Mouse (Mus musculus): ENCODE results near the gene Muc1. TPM values are rescaled to one million over a fixed set of nuclear protein-coding genes. Genes with fewer than 3 reads are reported as not detected.
"Not testable (repeated sequence)": the region's sequence is repeated elsewhere in the genome, so short reads cannot be mapped to it uniquely, and the experiment has no call there.

Muc1 gene
- polyA plus RNA-seq, 1 experiment from 2014 or later = 64.2 TPM

DNA sequence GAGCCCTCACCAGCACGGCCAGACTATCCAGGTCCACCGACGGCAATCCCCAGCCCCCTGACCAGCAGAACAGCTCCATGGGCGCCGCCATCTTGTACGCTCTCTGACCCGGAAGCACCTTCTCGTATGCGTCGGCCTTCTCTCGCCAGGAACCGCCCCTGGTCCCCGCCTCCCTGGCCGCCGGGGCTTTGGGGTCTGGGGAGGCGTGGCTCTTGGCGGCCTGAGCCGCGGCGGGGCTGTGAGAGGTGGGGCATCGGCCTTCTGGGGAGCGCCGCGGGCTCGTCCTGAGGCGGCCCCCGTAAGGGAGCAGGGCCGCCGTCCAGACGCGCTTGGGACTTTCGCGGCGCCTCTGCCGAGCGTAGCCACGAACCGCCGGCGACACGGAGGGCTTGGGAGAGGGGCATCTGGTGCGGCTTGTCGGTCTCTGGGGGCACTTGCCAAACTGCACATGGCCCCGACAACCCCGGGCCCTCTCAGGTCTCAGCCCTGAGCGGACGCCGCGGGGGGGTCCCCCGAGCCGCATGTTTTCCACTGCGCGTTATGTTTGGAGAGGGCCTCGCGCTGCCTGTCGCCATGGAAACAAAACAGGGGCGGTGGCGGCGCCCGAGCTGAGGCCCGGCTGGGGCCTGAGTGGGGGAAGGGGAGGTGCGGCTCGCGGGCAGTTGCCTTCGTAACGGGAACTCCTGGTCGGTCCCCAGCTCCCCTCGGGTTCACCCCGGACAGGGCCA lies 14.9 kb upstream of the Muc1 start:
- ATAC-seq (ENCODE audit: insufficient read depth, low FRiP score, low read depth) = peak; percentile 94
- H3K4me1 ChIP-seq = peaks cover 19% of the 10 kb centered on the region
- WGBS = under 1% methylated on average over 69 of the region's 69 CpGs

DNA sequence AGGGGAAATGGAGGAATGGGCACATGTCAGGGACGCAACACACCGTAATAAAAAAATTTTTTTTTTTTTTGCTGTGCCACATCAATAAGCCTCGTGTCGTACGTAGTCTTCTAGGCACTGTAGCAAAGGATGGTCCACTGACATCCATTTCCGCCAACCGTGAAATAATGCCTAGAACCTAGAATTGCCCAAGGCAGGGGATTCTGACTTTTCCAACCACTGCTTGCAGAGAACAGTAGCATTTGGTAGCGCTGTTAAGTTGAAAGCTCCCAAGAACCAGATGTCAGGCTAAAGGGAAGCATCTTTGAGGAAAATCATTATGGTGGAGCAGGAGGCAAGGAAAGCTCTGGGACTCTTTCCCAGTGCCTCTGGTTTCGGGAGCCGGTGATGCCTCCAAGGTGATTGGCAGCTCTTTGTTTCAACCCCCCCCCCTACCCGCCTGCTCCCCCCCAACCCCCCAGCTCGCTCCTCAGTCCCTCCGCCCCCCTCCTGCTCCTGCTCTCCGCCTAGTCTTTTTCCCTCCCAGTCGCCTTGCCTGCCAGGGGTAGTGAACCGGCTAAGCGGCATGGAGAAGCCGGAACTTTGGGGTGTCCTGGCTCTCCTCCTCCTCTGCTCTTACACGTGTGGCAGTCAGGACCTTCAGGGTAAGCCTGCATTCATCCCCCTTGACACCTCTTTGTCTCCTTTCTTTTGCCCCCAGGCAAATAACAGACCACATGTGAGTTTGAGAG lies 14.0 kb upstream of the Muc1 start, which contains the start of gene Thbs3:
TSS of gene Thbs3 (plus strand) at position 500 of the 731 bp plus-strand sequence.
- Histone ChIP-seq H3K4me2 (peak within 1 kb of the TSS; percentile 83), H3K27ac (peak within 1 kb of the TSS; percentile 98), H3K9me3 (no peaks in the 10 kb centered on the region), H3K9ac (peak within 1 kb of the TSS; percentile 67), H3K4me3 (replicated peaks) (peak within 1 kb of the TSS; percentile 89), H3K4me1 (peaks cover 19% of the 10 kb centered on the region), H3K36me3 (no peaks in the 10 kb centered on the region), H3K27me3 (replicated peaks) (no peaks in the 10 kb centered on the region)
- 2% methylated on average over 19 of the region's 19 CpGs for WGBS
- ATAC-seq (ENCODE audit: insufficient read depth, low FRiP score, low read depth) = no peak

More for the DNA sequence above, 14.9 kb upstream of the Muc1 start:
- Histone ChIP-seq H3K9ac (peak overlapping the region; percentile 67), H3K27me3 (replicated peaks) (no peaks in the 10 kb centered on the region), H3K27ac (peak overlapping the region; percentile 98), H3K4me3 (replicated peaks) (peak overlapping the region; percentile 89), H3K4me2 (peak overlapping the region; percentile 83), H3K36me3 (peaks cover 4% of the 10 kb centered on the region), H3K9me3 (no peaks in the 10 kb centered on the region)

DNA sequence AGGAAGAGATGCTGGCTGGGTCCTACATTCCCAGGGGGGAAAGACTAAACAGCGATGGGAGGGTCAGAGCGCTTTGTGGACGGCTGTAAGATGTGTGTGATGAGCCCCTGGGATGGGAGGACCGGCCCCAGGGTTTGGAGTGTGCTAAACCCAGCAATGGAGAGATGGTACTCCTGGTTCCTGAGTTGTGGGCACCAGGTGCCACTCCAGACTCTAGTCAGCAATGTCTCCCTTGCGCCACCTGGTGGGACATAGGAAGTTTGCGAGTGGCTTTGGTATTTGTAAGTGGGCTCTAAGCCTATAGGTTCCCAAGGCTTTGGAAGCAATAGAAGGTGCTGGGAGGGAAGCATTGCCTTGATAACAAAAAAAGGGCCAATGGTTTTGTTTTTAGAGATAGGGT lies 13.0 kb upstream of the Muc1 start:
- H3K36me3 ChIP-seq = no peaks in the 10 kb centered on the region
- H3K4me3 ChIP-seq (replicated peaks) = peak overlapping the region; percentile 89
- H3K27me3 ChIP-seq (replicated peaks) = no peaks in the 10 kb centered on the region
- H3K4me1 ChIP-seq = peaks cover 19% of the 10 kb centered on the region
- H3K4me2 ChIP-seq = peak overlapping the region; percentile 83
- no peaks in the 10 kb centered on the region for H3K9me3 ChIP-seq
- ATAC-seq (ENCODE audit: insufficient read depth, low FRiP score, low read depth) = peak; percentile 9; the same call in 1 of the 2 replicates
- WGBS = 0% methylated on average over 6 of the region's 6 CpGs
- no peak overlapping the region for H3K9ac ChIP-seq
- H3K27ac ChIP-seq = peak overlapping the region; percentile 98; the same call in 1 of the 2 replicates

DNA sequence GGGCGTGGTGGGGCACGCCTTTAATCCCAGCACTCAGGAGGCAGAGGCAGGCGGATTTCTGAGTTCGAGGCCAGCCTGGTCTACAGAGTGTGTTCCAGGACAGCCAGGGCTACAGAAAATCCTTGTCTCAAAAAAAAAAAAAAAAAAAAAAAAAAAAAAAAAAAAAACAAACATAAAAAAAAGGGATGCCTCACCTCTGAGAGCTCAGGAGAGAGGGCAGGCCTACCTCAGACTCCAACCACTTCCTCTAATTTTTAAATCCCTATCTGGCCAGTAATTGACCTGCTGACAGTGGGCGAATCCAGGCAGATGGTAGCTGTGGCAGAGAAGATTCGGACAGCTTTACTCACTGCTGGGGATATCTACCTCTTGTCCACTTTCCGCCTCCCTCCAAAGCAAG lies 12.4 kb upstream of the Muc1 start:
- peaks cover 19% of the 10 kb centered on the region for H3K4me1 ChIP-seq
- not testable (repeated sequence) for H3K4me2 ChIP-seq
- 77% methylated on average over 7 of the region's 7 CpGs for WGBS

DNA sequence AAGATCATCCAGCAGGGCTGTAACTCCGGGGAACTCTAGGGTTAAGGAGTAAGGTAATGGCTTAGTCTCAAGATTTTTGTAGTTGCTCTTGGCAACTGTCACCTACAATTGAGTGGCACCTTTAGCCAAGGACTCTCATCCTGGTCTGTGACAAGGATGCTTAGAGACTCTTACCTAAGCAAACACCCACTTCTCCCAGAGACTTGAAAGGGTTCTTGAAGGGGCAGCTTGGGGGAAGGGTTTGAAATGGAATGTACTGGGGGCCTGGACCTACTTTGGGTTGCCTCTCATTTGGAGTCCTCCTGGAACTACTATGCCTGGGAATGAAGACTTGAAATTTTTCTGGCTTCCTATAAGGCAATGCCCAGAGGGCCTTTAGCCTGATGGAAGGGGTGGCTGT lies 10.6 kb upstream of the Muc1 start:
- WGBS = 86% methylated on average over 1 of the region's 1 CpGs
- no peak overlapping the region for H3K27ac ChIP-seq
- H3K9me3 ChIP-seq = no peaks in the 10 kb centered on the region
- H3K4me3 ChIP-seq (replicated peaks) = no peak overlapping the region
- ATAC-seq (ENCODE audit: insufficient read depth, low FRiP score, low read depth) = no peak
- no peaks in the 10 kb centered on the region for H3K27me3 ChIP-seq (replicated peaks)
- H3K9ac ChIP-seq = no peak overlapping the region
- H3K4me1 ChIP-seq = peaks cover 13% of the 10 kb centered on the region
- no peak overlapping the region for H3K4me2 ChIP-seq
- H3K36me3 ChIP-seq = no peaks in the 10 kb centered on the region

More for the DNA sequence above, 12.4 kb upstream of the Muc1 start:
- ATAC-seq (ENCODE audit: insufficient read depth, low FRiP score, low read depth); H3K27ac ChIP-seq; H3K9ac ChIP-seq; H3K9me3 ChIP-seq; H3K4me3 ChIP-seq (replicated peaks); H3K36me3 ChIP-seq; H3K27me3 ChIP-seq (replicated peaks): not testable (repeated sequence)

DNA sequence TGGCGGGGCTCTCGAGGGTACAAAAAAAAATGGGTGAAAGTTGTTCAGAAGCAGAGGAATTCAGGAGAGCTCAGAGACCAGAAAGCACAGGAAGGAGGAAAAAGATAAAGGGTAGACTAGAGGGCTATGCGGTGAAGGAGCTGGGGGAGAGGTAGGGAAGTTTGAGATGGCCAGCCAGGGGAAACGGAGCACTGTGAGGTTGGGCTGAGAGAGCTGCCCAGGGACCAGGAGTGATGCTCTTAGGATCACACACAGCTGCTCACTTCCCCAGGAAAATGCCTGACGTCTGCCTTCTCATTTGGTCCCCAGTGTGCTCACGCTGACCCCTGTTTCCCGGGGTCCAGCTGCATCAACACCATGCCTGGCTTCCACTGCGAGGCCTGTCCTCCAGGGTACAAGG lies 9.3 kb upstream of the Muc1 start:
- no peak overlapping the region for H3K27ac ChIP-seq
- H3K4me1 ChIP-seq = peaks cover 13% of the 10 kb centered on the region
- no peaks in the 10 kb centered on the region for H3K36me3 ChIP-seq
- no peak overlapping the region for H3K4me2 ChIP-seq
- WGBS = 34% methylated on average over 8 of the region's 8 CpGs
- no peak overlapping the region for H3K9ac ChIP-seq
- no peaks in the 10 kb centered on the region for H3K27me3 ChIP-seq (replicated peaks)
- no peak for ATAC-seq (ENCODE audit: insufficient read depth, low FRiP score, low read depth)
- no peak overlapping the region for H3K4me3 ChIP-seq (replicated peaks)
- H3K9me3 ChIP-seq = no peaks in the 10 kb centered on the region

DNA sequence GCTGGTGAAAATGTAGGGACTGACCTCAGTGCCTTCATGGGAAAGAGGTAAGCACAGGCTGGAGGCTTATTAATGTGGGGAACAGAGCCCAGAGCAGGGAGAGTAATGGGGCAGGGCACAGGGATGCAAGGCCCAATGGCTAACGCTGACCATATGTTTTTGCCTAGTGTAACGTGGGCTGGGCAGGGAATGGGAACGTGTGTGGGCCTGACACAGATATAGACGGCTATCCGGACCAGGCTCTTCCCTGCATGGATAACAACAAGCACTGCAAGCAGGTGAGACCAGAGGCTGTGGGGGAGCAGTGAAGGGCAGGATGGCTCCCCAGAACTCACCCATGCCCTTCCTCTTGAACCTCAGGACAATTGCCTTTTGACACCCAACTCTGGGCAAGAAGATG lies 7.7 kb upstream of the Muc1 start:
- Histone ChIP-seq H3K9ac (no peak overlapping the region), H3K4me3 (replicated peaks) (no peak overlapping the region), H3K4me1 (peaks cover 6% of the 10 kb centered on the region; the same call in 1 of the 2 replicates), H3K27me3 (replicated peaks) (no peaks in the 10 kb centered on the region), H3K4me2 (no peak overlapping the region), H3K9me3 (no peaks in the 10 kb centered on the region), H3K27ac (no peak overlapping the region), H3K36me3 (no peaks in the 10 kb centered on the region)
- no peak for ATAC-seq (ENCODE audit: insufficient read depth, low FRiP score, low read depth)
- WGBS = 74% methylated on average over 5 of the region's 5 CpGs

DNA sequence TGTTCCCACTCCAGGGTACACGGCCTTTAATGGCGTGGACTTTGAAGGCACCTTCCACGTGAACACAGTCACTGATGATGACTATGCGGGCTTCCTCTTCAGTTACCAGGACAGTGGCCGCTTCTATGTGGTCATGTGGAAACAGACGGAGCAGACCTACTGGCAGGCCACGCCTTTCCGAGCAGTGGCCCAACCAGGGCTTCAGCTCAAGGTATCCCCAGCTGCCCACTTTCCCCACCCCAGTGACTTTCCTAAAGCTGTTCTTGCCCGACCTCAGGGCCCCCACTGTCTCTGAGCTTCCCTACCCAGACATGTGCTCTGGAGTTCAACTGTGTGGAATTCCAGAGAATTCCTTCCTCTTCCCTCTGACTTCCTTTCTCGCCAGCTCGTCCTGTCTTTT lies 4.1 kb upstream of the Muc1 start:
- H3K4me3 ChIP-seq (replicated peaks) = no peak overlapping the region
- H3K27ac ChIP-seq = no peak overlapping the region
- H3K4me2 ChIP-seq = no peak overlapping the region
- no peaks in the 10 kb centered on the region for H3K27me3 ChIP-seq (replicated peaks)
- no peak for ATAC-seq (ENCODE audit: insufficient read depth, low FRiP score, low read depth)
- 73% methylated on average over 11 of the region's 11 CpGs for WGBS
- peaks cover 27% of the 10 kb centered on the region for H3K4me1 ChIP-seq
- no peak overlapping the region for H3K9ac ChIP-seq
- H3K36me3 ChIP-seq = no peaks in the 10 kb centered on the region
- H3K9me3 ChIP-seq = no peaks in the 10 kb centered on the region

DNA sequence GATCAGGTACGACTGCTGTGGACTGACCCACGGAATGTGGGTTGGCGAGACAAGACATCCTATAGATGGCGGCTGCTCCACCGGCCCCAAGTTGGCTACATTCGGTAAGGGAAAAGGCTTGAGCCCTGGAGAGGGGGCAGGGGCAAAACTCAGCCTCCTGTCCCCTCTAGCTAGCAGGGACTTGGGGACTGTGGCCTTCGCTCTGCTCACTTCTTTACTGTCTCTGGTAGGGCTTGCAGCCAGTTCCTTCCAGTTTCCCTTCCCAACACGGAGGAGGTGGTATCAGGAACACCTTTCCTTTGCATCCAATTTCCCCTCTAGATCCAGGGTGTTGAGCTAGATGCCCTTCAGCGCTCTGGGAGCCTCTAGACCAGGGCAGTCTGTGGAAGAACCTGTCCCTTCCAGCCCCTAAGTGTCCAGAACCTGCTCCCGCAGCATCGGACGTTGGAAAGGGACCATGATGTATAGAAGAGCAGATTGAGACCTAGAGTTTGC lies 3.5 kb upstream of the Muc1 start:
- Histone ChIP-seq H3K9me3 (no peaks in the 10 kb centered on the region), H3K4me3 (replicated peaks) (no peak overlapping the region), H3K36me3 (no peaks in the 10 kb centered on the region), H3K27ac (no peak overlapping the region), H3K4me2 (no peak overlapping the region), H3K9ac (no peak overlapping the region), H3K4me1 (peaks cover 27% of the 10 kb centered on the region), H3K27me3 (replicated peaks) (no peaks in the 10 kb centered on the region)
- WGBS = 54% methylated on average over 12 of the region's 12 CpGs
- no peak for ATAC-seq (ENCODE audit: insufficient read depth, low FRiP score, low read depth)

DNA sequence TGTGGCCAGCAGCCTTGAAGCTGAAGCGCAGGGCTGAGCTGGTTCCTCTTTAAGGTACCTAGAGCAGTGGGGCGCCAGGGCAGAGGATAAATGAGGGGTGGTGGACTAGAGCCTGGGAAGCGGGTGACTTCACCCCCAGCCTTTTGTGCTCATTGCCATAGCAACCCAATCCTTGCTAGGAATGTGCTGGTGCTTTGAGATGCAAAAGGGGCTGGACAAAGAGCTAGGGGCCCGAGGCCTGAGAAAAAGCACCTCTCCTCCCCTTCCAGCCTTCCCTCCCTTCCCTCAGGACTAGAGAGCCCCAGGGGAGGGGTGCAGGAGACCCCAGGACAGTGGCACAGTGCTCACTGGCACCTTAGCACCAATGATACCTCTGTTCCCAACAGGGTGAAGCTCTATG lies 2.9 kb upstream of the Muc1 start:
- WGBS = 39% methylated on average over 4 of the region's 4 CpGs
- no peak for ATAC-seq (ENCODE audit: insufficient read depth, low FRiP score, low read depth)
- Histone ChIP-seq H3K36me3 (no peaks in the 10 kb centered on the region), H3K27me3 (replicated peaks) (no peaks in the 10 kb centered on the region), H3K4me1 (peaks cover 27% of the 10 kb centered on the region), H3K4me2 (peak overlapping the region; percentile 82; the same call in 1 of the 2 replicates), H3K9me3 (no peaks in the 10 kb centered on the region), H3K27ac (no peak overlapping the region), H3K4me3 (replicated peaks) (no peak overlapping the region), H3K9ac (no peak overlapping the region)

DNA sequence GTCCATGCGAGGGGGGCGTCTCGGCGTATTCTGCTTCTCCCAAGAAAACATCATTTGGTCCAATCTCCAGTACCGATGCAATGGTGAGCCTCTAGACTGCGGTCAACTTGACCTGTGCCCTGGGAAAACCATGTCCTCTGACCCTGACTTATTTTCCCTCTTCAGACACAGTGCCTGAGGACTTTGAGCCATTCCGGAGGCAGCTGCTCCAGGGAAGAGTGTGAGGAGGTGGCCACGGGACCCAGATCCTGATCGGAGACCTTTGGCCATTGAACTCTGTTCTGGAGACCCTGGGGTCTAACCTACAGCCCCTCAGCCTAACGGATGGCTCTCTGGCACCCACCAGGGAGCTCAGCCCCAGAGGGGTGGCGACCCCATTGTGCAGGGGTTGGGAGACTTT lies 2.5 kb upstream of the Muc1 start:
- H3K4me3 ChIP-seq (replicated peaks) = no peak overlapping the region; the same call in 1 of the 2 replicates
- ATAC-seq (ENCODE audit: insufficient read depth, low FRiP score, low read depth) = no peak
- peaks cover 27% of the 10 kb centered on the region for H3K4me1 ChIP-seq
- no peaks in the 10 kb centered on the region for H3K27me3 ChIP-seq (replicated peaks)
- no peak overlapping the region for H3K9ac ChIP-seq
- H3K9me3 ChIP-seq = no peaks in the 10 kb centered on the region
- 39% methylated on average over 11 of the region's 11 CpGs for WGBS
- H3K4me2 ChIP-seq = peak overlapping the region; percentile 82
- H3K36me3 ChIP-seq = no peaks in the 10 kb centered on the region
- no peak overlapping the region for H3K27ac ChIP-seq

DNA sequence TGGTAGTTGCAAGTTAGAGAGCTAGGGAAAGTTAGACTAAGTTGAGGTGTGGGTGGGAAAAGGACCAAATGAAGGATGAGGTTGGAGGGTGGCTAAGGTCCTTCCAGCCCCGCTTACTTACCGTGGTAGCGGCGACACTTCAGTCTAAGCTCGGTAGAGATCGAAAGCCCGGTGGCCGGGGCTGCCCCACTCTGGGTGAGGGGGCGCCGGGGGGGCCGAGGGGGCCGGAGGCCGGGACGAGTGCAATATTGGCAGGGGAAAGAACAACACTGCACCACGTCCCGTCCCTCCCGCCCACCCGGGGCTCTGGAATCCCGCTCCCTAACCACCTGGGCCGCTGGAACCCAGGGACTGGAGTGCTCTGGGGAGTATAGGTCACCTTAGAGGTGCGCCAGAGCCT lies 2.0 kb upstream of the Muc1 start, which contains the start of gene Mtx1:
TSS of gene Mtx1 (minus strand) at position 189 of the 400 bp plus-strand sequence.
- Histone ChIP-seq H3K27me3 (replicated peaks) (no peaks in the 10 kb centered on the region), H3K27ac (peak within 1 kb of the TSS; percentile 60), H3K4me1 (peaks cover 27% of the 10 kb centered on the region), H3K9ac (no peak within 1 kb of the TSS), H3K4me2 (peak within 1 kb of the TSS; percentile 82), H3K36me3 (no peaks in the 10 kb centered on the region), H3K9me3 (no peaks in the 10 kb centered on the region), H3K4me3 (replicated peaks) (peak within 1 kb of the TSS; percentile 46)
- 4% methylated on average over 20 of the region's 21 CpGs for WGBS
- peak; percentile 4; the same call in 1 of the 2 replicates for ATAC-seq (ENCODE audit: insufficient read depth, low FRiP score, low read depth)
